Mouse (Mus musculus) cerebellum, adult 11 months (tissue): ENCODE data around the gene Lonp2.

Source experiments
- DNase-seq: peaks from one replicate; pipeline ENCODE4 v3.0.0; 2022

The Lonp2 gene

DNA sequence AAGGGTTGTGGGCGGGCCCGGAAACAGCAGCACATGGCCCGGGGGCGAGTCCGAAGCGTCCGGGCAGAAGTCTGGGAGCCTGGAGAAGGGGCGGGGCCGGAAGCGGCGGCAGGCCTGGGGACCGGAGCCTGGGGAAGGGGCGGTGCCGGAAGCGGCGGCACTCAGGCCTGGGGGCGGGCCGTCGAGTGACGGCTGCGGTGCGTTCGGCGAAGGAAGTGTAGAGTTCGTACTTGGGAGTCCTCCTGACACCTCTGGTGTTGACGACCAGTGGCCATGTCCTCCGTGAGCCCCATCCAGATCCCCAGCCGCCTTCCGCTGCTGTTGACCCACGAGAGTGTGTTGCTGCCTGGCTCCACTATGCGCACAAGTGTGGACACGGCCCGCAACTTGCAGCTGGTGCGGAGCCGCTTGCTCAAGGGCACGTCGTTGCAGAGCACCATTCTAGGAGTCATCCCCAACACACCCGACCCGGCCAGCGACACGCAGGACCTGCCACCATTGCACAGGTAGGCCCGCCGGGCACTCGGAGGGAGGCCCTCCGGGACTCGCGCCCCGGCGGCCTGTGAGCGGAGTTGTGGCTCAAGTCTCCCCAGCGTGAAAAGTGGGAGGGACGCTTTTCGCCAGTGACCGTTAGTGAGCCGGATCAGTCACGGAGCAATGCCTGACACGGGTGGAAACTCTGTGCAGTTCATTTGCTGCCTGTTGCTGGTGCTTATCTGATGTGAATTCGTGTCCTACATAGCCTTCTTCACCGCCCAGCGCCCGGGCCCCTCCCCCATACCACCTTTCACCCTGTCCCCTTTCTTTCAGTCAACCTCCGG lies at the start of gene Lonp2:
Lonp2 (plus strand) TSS at position 133 of the 821 bp plus-strand sequence.
- peak; percentile 97 for DNase-seq

DNA sequence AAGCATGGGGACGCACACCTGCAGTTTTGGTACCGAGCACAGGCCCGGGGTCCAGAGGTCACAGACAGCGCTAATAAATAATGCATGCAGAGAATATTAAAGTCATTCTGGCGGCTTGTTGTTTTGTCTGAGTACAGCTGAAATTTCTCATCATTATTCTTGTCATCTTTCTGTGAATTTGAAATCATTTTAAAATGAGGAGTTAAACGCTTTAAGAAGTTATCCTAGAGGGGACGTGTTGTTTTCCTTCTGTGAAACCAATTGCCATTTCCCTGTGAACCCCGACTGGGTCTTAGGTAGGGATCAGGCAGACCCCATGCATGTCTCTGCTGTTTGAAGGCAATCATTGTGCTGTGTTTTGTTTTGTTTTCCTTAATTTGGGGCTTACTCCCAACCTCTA lies 46.3 kb upstream of the Lonp2 start:
- DNase-seq, result no peak

DNA sequence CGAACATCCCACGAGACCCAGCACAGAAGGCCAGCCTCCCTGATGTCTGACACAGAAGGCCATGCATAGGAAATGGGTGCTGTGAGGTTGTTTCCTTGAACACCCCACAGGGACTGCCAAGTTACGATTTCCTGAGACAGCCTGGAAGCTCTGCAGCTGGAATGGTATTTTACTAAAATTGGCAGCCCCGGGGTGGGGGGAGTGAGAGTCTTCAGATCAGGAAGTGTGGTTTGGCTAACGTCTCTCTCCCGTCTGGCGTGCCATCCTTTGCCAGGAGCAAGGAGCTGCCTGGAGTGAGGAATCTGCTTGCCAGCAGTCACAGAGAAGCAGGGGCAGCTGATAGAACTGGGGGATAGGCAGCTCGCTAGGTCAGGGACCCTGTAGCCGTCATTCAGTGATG lies 45.8 kb upstream of the Lonp2 start:
- peak; percentile 92 for DNase-seq

GRCm38 (mm10) chr8:86578693-86579092 lies 45.1 kb upstream of the Lonp2 start:
- DNase-seq, result peak; percentile 52

DNA sequence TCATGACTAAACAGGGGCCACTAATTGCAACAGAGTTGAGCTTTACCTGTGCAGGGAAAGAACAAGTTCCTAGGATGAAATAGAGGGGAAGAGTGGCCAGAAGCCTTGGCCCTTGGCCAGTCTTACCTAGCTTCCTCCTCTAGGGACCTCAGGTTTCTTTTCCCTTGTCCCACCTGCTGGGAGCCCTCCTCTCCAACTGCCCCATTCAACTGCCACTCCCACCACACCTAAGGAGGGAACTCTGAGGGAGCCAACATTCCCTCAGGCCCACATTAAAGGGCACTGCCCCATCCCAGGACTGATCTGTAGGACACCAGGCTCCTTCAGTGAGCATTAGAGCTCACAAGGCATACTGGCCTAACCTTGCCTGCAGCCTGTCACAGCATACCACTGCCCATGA lies 43.4 kb upstream of the Lonp2 start, which contains the start of gene Abcc12:
Abcc12 (minus strand) TSS at position 229 of the 400 bp plus-strand sequence.
- no peak for DNase-seq

DNA sequence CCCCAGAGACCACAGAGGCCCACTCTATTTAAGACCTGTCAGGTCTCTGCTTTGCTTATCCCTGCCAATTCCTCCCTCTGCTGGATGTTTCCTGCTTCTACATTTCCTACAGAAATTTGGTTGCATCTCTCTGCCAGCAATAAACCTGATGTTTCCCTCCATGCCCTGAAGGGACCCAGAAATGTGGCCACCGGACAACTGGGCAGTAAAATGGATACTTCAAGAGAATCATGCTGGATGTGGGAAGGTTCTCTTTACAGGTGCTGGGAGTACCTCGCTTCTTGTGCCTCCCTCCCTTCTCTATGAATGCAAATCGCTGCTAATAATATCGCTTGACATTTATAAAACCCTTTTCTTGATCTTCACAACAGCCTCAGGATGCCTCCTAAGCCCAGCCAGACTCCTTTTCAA lies 41.9 kb upstream of the Lonp2 start:
- DNase-seq, result no peak

DNA sequence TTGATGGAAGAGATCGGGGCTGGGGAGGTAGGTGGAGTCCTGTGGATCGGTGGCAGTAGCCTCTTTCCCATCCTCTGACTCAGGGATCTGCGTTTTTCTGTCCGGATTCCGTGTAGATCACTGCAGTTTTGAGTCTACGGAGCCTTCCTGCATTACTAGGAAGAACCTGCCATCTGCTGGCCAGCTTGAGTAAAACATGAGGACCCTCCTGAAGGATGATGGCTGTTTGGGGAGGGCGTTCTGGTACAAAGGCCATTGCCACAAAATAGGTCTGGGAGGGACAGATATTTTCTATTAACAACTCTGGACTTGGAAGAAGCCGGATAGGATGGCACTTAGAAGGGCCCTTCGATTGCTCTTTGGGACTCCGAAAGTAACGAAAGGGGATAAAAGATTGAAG lies 38.7 kb upstream of the Lonp2 start:
- peak; percentile 88 for DNase-seq

DNA sequence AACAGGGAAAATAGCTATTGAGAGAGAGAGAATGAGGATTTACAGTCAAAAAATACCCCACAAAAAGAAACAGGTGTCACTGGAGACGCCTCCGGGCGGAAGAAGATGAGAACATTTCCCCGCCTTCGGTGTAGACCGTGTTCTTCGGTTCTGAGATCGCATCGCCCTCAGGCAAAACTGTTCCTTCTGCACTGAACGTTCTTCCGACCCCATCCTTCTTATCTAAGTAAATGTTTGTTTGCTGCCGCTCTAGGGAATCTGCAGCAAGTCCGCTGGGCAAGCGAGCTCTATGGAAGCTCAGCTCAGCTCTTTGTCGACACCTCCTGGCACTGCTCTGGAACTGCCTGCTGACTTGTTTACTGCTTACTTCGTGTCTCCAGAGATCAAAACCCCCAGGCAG lies 38.3 kb upstream of the Lonp2 start:
- DNase-seq, result peak; percentile 83

- no peak for DNase-seq
These were observed 37.8 kb upstream of the Lonp2 start for GRCm38 (mm10) chr8:86586058-86586457.

- no peak for DNase-seq
These were observed 37.2 kb upstream of the Lonp2 start for GRCm38 (mm10) chr8:86586642-86587041.

DNA sequence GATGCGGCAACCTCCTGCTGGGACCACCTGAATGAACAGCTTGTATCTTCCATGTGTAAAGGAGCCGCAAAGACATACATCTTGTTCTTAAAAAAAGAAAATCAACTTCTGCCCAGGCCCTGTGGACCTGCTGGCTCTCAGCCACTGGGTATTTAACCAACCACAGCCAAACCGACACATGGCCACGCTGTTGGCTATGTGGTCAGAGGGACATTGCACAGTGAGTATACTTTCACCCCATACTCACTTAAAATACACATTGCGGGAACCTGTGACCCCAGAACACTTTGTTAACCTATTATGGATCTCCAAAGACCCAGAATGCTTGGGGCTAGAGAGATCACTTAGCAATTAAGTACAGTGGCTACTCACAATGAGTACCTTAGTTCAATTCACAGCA lies 35.5 kb upstream of the Lonp2 start:
- DNase-seq, result no peak

- DNase-seq, result no peak
These were observed 30.7 kb upstream of the Lonp2 start for GRCm38 (mm10) chr8:86593099-86593498.

- no peak for DNase-seq
These were observed 29.6 kb upstream of the Lonp2 start for GRCm38 (mm10) chr8:86594159-86594796.

DNA sequence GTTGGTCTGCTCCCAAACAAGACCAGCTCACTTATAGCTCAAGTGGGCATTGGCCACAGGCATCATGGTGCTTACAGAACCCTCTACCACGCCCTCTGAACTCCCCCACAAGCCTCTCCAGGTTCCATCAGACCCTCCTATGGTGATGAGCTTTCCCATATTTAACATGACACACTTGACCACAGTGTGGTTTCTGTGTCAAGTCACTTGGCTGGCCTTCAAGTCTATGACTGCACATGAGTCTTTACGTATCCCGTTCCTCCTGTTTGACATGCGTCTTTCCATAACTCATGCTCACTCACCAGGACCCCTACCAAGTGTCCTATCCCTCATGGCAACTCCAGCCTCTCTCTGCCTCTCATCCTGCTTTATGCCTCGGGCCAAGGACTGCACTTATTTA lies 28.2 kb upstream of the Lonp2 start:
- DNase-seq, result no peak

GRCm38 (mm10) chr8:86597681-86598080 lies 26.2 kb upstream of the Lonp2 start:
- DNase-seq, result no peak

DNA sequence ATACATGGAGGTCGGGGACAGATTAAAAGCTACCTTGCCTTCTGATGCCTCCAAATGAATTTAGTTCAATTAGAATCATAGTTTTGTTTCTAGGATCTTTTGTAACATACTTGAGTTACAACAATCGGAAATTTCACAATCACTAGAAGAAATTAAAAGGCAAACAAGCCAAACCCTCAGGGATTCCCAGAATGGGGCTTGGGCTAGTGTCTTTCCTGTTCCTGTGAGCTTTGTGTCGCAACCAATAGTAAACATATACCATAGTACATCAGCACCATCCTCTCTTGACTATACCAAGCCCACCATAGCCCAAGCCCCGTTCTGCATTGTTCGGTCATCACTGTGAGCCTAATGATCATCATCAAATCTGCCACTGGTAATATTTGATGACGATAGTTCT lies 24.5 kb upstream of the Lonp2 start:
- no peak for DNase-seq

DNA sequence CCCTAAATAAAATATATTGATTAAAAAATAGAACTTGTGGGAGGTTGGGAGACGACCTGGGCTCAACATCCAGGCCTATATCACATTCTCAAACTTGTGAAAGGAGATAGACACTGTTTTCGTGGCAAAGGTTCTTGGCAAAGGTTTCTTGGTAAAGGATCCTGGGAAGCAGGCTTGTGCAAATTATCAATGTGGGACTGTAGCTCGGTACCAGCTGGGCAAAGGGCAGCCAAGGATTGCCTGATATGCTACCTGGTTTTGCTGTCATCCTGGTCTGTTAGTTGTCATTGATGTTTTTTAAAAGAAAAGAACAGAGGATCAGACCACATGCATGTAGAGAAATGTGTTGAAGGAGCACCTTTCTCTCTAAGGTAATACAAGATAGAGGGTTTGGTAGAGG lies 23.5 kb upstream of the Lonp2 start:
- DNase-seq, result no peak

GRCm38 (mm10) chr8:86603174-86603573 lies 20.7 kb upstream of the Lonp2 start:
- DNase-seq, result no peak

- DNase-seq, result no peak
These were observed 19.2 kb upstream of the Lonp2 start for GRCm38 (mm10) chr8:86604676-86605075.

DNA sequence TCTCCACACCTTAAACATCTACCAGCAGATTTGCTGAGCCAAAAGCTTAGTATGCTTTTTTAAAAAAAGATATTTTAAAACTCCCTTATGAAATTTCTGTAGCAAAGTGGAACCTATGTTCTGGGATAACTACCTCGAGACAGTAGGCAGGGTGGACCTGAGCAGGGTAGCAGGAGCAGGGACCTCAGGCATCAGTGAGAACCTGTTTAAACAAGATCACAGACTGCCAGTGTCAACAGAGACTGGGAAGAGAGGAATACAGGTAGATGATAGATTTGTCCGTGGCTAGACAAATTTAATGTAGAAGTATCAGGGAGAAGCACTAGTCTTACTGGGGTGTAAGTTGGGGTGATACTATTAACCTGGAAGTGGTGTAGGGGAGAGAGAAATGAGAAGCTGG lies 10.0 kb upstream of the Lonp2 start:
- DNase-seq, result no peak

GRCm38 (mm10) chr8:86615095-86615769 lies 8.6 kb upstream of the Lonp2 start:
- no peak for DNase-seq

DNA sequence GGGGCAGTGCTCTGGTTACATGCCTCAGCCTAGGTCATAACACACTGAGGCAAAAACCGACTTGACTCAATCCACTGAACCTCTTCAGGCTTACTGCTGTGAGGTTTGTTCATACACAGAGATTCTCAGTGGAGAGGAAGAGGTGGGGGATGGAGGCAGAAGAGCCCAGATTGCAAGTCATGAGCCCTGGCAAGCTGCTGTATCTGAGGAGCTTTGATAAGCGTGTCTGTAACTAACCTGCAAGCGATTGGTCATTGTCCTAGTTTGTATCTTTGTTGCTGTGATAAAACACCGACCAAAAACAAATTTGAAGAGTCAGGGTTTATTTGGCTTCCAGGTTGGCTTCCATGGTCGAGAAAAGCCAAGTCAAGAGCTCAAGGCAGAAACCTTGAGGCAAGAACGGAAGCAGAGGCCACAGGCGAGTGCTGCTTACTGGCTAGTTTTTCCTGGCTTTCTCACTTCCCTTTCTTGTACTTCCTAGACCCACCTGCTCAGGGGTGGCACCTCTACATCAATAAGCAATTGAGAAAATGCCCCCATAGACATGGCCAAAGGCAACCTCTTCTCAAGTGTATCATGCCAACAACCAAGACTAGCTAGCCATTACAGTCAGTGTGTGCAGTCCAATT lies 6.0 kb upstream of the Lonp2 start:
- no peak for DNase-seq

DNA sequence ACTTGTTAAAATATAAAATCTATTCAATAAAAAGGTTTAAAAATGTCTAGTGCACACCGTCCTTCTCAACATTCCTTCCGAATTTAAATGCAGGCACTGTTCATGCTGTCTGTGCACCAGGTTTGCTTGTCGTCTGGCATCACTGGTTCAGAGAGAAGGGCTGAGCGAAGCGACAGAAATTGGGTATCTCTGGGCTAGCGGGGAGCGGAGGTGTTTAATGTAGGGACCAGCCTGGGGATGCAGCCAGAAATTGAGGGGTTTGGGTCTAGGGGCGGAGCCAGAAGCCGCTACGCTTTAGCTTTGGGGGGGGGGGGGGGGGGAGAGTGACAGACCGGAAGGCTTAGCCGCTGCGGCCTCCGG lies 312 bp upstream of the Lonp2 start:
- DNase-seq, result no peak

DNA sequence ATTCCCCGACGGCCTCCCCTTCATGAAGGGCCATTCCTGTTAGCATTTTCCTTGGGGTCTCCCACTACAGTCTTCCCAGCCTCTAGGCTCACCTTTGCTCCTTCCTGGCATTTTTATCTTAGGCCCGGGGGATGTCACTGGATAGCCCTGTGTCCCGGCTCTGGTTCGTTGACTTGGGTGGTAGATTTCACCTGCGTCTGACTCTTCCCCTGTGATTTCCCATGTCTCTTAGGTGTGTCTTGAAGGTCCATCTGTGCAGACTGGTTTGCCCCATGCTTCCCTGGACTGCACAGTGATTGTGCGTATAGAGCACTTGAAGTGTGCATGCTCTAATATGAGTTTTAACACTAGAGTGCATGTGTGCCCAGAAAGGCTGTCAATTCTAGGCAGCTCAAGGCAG lies 1.1 kb downstream of the Lonp2 start:
- DNase-seq, result peak; percentile 6
